Mouse (Mus musculus) kidney, embryonic 14.5 days (tissue): ENCODE data around the gene Ppfibp2. TPM values are rescaled to one million over a fixed set of nuclear protein-coding genes. Genes with fewer than 3 reads are reported as not detected.
A peak's percentile ranks its signal among the peaks of the same experiment; 100 is the strongest.

Experiments
- ATAC-seq: fragments of 200-750 bp; cut with Nextera tagmentation; 2 replicates; pipeline ENCODE4 v1.8.0; 2017; ENCODE audit warnings: moderate number of reproducible peaks, mild to moderate bottlenecking, moderate TSS enrichment, moderate library complexity; ENCODE audit not compliant: low FRiP score, low TSS enrichment
- H3K27ac ChIP-seq: fragments of 300-500 bp; sonication (generic); 2 replicates; pipeline ENCODE4 v1.5.1; 2014; ENCODE audit warnings: low read depth, mild to moderate bottlenecking, low read length, moderate library complexity, mixed read lengths
- H3K27me3 ChIP-seq: fragments of 300-500 bp; sonication (generic); 2 replicates; pipeline ENCODE4 v1.6.1; 2014; ENCODE audit warnings: mild to moderate bottlenecking, low read length; ENCODE audit not compliant: control insufficient read depth, insufficient read depth
- H3K36me3 ChIP-seq: fragments of 300-500 bp; sonication (generic); 2 replicates; pipeline ENCODE4 v1.6.1; 2014; ENCODE audit warnings: low read length, mixed read lengths; ENCODE audit not compliant: control insufficient read depth, insufficient read depth
- H3K4me1 ChIP-seq: fragments of 300-500 bp; sonication (generic); 2 replicates; pipeline ENCODE4 v1.6.1; 2014; ENCODE audit warnings: low read length, mixed read lengths; ENCODE audit not compliant: control insufficient read depth, insufficient read depth
- H3K4me2 ChIP-seq: fragments of 300-500 bp; sonication (generic); replicated peaks from 2 replicates; pipeline ENCODE4 v1.6.1; 2014; ENCODE audit warnings: low read depth, mild to moderate bottlenecking, low read length
- H3K4me3 ChIP-seq: fragments of 300-500 bp; sonication (generic); 2 replicates; pipeline ENCODE4 v1.5.1; 2014; ENCODE audit warnings: mild to moderate bottlenecking, low read length
- H3K9ac ChIP-seq: fragments of 300-500 bp; sonication (generic); 2 replicates; pipeline ENCODE4 v1.6.1; 2014; ENCODE audit warnings: low read depth, mild to moderate bottlenecking, low read length, moderate library complexity
- H3K9me3 ChIP-seq: fragments of 300-500 bp; sonication (generic); 2 replicates; pipeline ENCODE4 v1.6.1; 2016; ENCODE audit warnings: low read length; ENCODE audit not compliant: control insufficient read depth
- WGBS: fragments of 180-500 bp; shearing (Covaris S2); extraction: QIAGEN DNeasy Blood & Tissue Kit; methylation state at CpG from one replicate; pipeline ENCODE4 v1.1.7; 2014; 5-methylcytosine and 5-hydroxymethylcytosine counted together
- polyA plus RNA-seq: library from polyadenylated mRNA; unstranded; fragments of >200 nt; fragmentation: Nextera tagmentation; extraction: Ambion mirVana; gene quantifications from 2 replicates; pipeline ENCODE4 v1.2.1, GENCODE M21; 2014

Gene Ppfibp2
- polyA plus RNA-seq: 4.4 and 5.9 TPM in 2 replicates

- H3K9ac ChIP-seq: peak within 1 kb of the TSS; percentile 50; the same call in 1 of the 2 replicates
- H3K27me3 ChIP-seq: no peaks in the 10 kb centered on the region
- no peaks in the 10 kb centered on the region for H3K4me1 ChIP-seq
- peak within 1 kb of the TSS; percentile 71; the same call in 1 of the 2 replicates for H3K27ac ChIP-seq
- H3K4me2 ChIP-seq: peak within 1 kb of the TSS; percentile 81
- H3K9me3 ChIP-seq: no peaks in the 10 kb centered on the region
- peak; percentile 98 for ATAC-seq
- WGBS: under 1% methylated on average over 18 of the region's 24 CpGs
- H3K36me3 ChIP-seq: 0 out of 2 replicates have a peak, but pooled peaks cover 2% of the 10 kb centered on the region
- H3K4me3 ChIP-seq: peak within 1 kb of the TSS; percentile 51
These were observed at the start of gene Ppfibp2 for GRCm38 (mm10) chr7:107594857-107595402. Gene Ppfibp2 (plus strand): TSS chr7:107595207.

GRCm38 (mm10) chr7:107547872-107548271 lies 47.1 kb upstream of the Ppfibp2 start:
- Histone ChIP-seq H3K9ac (no peak overlapping the region), H3K4me3 (no peak overlapping the region), H3K4me1 (no peaks in the 10 kb centered on the region), H3K9me3 (no peaks in the 10 kb centered on the region), H3K36me3 (no peaks in the 10 kb centered on the region), H3K27ac (no peak overlapping the region), H3K27me3 (no peaks in the 10 kb centered on the region), H3K4me2 (no peak overlapping the region)
- 93% methylated on average over 3 of the region's 3 CpGs for WGBS
- ATAC-seq: no peak

GRCm38 (mm10) chr7:107553461-107553860 lies 41.5 kb upstream of the Ppfibp2 start:
- Histone ChIP-seq H3K9me3 (no peaks in the 10 kb centered on the region), H3K4me2 (no peak overlapping the region), H3K36me3 (no peaks in the 10 kb centered on the region), H3K9ac (no peak overlapping the region), H3K4me3 (no peak overlapping the region), H3K27me3 (no peaks in the 10 kb centered on the region), H3K4me1 (no peaks in the 10 kb centered on the region), H3K27ac (no peak overlapping the region)
- WGBS: 64% methylated on average over 1 of the region's 1 CpGs
- no peak for ATAC-seq

GRCm38 (mm10) chr7:107555906-107556305 lies 39.1 kb upstream of the Ppfibp2 start:
- Histone ChIP-seq H3K4me2 (no peak overlapping the region), H3K36me3 (no peaks in the 10 kb centered on the region), H3K4me3 (no peak overlapping the region), H3K9ac (no peak overlapping the region), H3K27ac (no peak overlapping the region), H3K4me1 (no peaks in the 10 kb centered on the region), H3K9me3 (no peaks in the 10 kb centered on the region), H3K27me3 (no peaks in the 10 kb centered on the region)
- ATAC-seq: no peak
- 90% methylated on average over 3 of the region's 3 CpGs for WGBS

GRCm38 (mm10) chr7:107560675-107561074 lies 34.3 kb upstream of the Ppfibp2 start:
- no peak overlapping the region for H3K9ac ChIP-seq
- 75% methylated on average over 2 of the region's 2 CpGs for WGBS
- no peak for ATAC-seq
- no peaks in the 10 kb centered on the region for H3K27me3 ChIP-seq
- H3K4me3 ChIP-seq: no peak overlapping the region
- H3K9me3 ChIP-seq: no peaks in the 10 kb centered on the region
- H3K36me3 ChIP-seq: no peaks in the 10 kb centered on the region
- H3K4me1 ChIP-seq: peaks cover 9% of the 10 kb centered on the region; the same call in 1 of the 2 replicates
- H3K27ac ChIP-seq: no peak overlapping the region
- no peak overlapping the region for H3K4me2 ChIP-seq

GRCm38 (mm10) chr7:107561584-107561983 lies 33.4 kb upstream of the Ppfibp2 start:
- ATAC-seq: no peak
- Histone ChIP-seq H3K9me3 (no peaks in the 10 kb centered on the region), H3K36me3 (no peaks in the 10 kb centered on the region), H3K4me1 (peaks cover 10% of the 10 kb centered on the region), H3K4me2 (no peak overlapping the region), H3K4me3 (no peak overlapping the region), H3K27me3 (no peaks in the 10 kb centered on the region), H3K9ac (no peak overlapping the region), H3K27ac (no peak overlapping the region)
- 87% methylated on average over 3 of the region's 3 CpGs for WGBS

- no peak overlapping the region for H3K4me2 ChIP-seq
- ATAC-seq: peak; percentile 8; the same call in 1 of the 2 replicates
- WGBS: 9% methylated on average over 2 of the region's 2 CpGs
- H3K27ac ChIP-seq: no peak overlapping the region
- H3K36me3 ChIP-seq: no peaks in the 10 kb centered on the region
- peaks cover 15% of the 10 kb centered on the region for H3K4me1 ChIP-seq
- H3K9ac ChIP-seq: no peak overlapping the region
- no peaks in the 10 kb centered on the region for H3K27me3 ChIP-seq
- H3K9me3 ChIP-seq: no peaks in the 10 kb centered on the region
- no peak overlapping the region for H3K4me3 ChIP-seq
These were observed 31.3 kb upstream of the Ppfibp2 start for GRCm38 (mm10) chr7:107563727-107564126.

GRCm38 (mm10) chr7:107567261-107567671 lies 27.7 kb upstream of the Ppfibp2 start, which contains the start of gene Olfml1:
Gene Olfml1 (plus strand): TSS chr7:107567446.
- WGBS: 16% methylated on average over 7 of the region's 7 CpGs

GRCm38 (mm10) chr7:107567674-107568073 lies 27.3 kb upstream of the Ppfibp2 start:
- peak overlapping the region; percentile 42 for H3K4me3 ChIP-seq
- 26% methylated on average over 5 of the region's 5 CpGs for WGBS
- H3K27me3 ChIP-seq: no peaks in the 10 kb centered on the region
- H3K36me3 ChIP-seq: peaks cover 5% of the 10 kb centered on the region; the same call in 1 of the 2 replicates
- H3K4me1 ChIP-seq: peaks cover 19% of the 10 kb centered on the region
- no peak for ATAC-seq
- peak overlapping the region; percentile 47; the same call in 1 of the 2 replicates for H3K9ac ChIP-seq
- H3K4me2 ChIP-seq: peak overlapping the region; percentile 52
- peaks cover 5% of the 10 kb centered on the region; the same call in 1 of the 2 replicates for H3K9me3 ChIP-seq
- H3K27ac ChIP-seq: peak overlapping the region; percentile 93

More at GRCm38 (mm10) chr7:107567261-107567671, 27.7 kb upstream of the Ppfibp2 start, which contains the start of gene Olfml1:
- peak within 1 kb of the TSS; percentile 42 for H3K4me3 ChIP-seq
- peaks cover 19% of the 10 kb centered on the region for H3K4me1 ChIP-seq
- H3K27ac ChIP-seq: peak within 1 kb of the TSS; percentile 93
- H3K27me3 ChIP-seq: no peaks in the 10 kb centered on the region
- H3K9me3 ChIP-seq: peaks cover 5% of the 10 kb centered on the region; the same call in 1 of the 2 replicates
- peak within 1 kb of the TSS; percentile 47; the same call in 1 of the 2 replicates for H3K9ac ChIP-seq
- ATAC-seq: peak; percentile 95
- peak within 1 kb of the TSS; percentile 52 for H3K4me2 ChIP-seq
- H3K36me3 ChIP-seq: peaks cover 5% of the 10 kb centered on the region; the same call in 1 of the 2 replicates
